Mouse (Mus musculus): ENCODE results near the gene Nat8f4. TPM values are rescaled to one million over a fixed set of nuclear protein-coding genes. Genes with fewer than 3 reads are reported as not detected.
"Not testable (repeated sequence)": the region's sequence is repeated elsewhere in the genome, so short reads cannot be mapped to it uniquely, and the experiment has no call there.

The Nat8f4 gene
- polyA plus RNA-seq, 1 experiment from 2014 or later = 5.6 TPM

- Histone ChIP-seq H3K27me3 (ENCODE audit: low read depth, poor library complexity, severe bottlenecking) (no peaks in the 10 kb centered on the region), H3K4me3 (no peak overlapping the region), H3K27ac (replicated peaks) (no peak overlapping the region), H3K9me3 (replicated peaks) (peaks cover 19% of the 10 kb centered on the region), H3K4me1 (no peaks in the 10 kb centered on the region), H3K36me3 (no peaks in the 10 kb centered on the region)
- 86% methylated on average over 1 of the region's 1 CpGs for WGBS
- DNase-seq (ENCODE audit: low spot score) = no peak
Measured at GRCm38 (mm10) chr6:85884311-85884710, 20.4 kb downstream of the Nat8f4 start.

GRCm38 (mm10) chr6:85883246-85883645 is 21.4 kb downstream of the Nat8f4 start:
- not testable (repeated sequence) for H3K27me3 ChIP-seq (ENCODE audit: low read depth, poor library complexity, severe bottlenecking); H3K4me1 ChIP-seq; H3K27ac ChIP-seq (replicated peaks); H3K4me3 ChIP-seq; H3K36me3 ChIP-seq; DNase-seq (ENCODE audit: low spot score)
- WGBS = 91% methylated on average over 9 of the region's 9 CpGs
- peaks cover 19% of the 10 kb centered on the region for H3K9me3 ChIP-seq (replicated peaks)

GRCm38 (mm10) chr6:85869006-85869405 is 35.7 kb downstream of the Nat8f4 start, which contains the start of gene Nat8f2:
TSS of gene Nat8f2 (minus strand) at chr6:85869158.
- not testable (repeated sequence) for H3K27me3 ChIP-seq (ENCODE audit: low read depth, poor library complexity, severe bottlenecking); H3K36me3 ChIP-seq; H3K4me1 ChIP-seq; H3K4me3 ChIP-seq; DNase-seq (ENCODE audit: low spot score); H3K27ac ChIP-seq (replicated peaks); H3K9me3 ChIP-seq (replicated peaks)
- WGBS = 87% methylated on average over 5 of the region's 5 CpGs

- Histone ChIP-seq H3K27ac (replicated peaks) (no peak overlapping the region), H3K27me3 (ENCODE audit: low read depth, poor library complexity, severe bottlenecking) (no peaks in the 10 kb centered on the region), H3K4me3 (no peak overlapping the region), H3K36me3 (no peaks in the 10 kb centered on the region), H3K4me1 (no peaks in the 10 kb centered on the region), H3K9me3 (replicated peaks) (no peaks in the 10 kb centered on the region)
- WGBS = 77% methylated on average over 8 of the region's 8 CpGs
- no peak for DNase-seq (ENCODE audit: low spot score)
Measured at GRCm38 (mm10) chr6:85867726-85868690, 36.7 kb downstream of the Nat8f4 start.

- H3K4me3 ChIP-seq; H3K9me3 ChIP-seq (replicated peaks); H3K36me3 ChIP-seq; H3K4me1 ChIP-seq; H3K27ac ChIP-seq (replicated peaks); H3K27me3 ChIP-seq (ENCODE audit: low read depth, poor library complexity, severe bottlenecking); DNase-seq (ENCODE audit: low spot score): not testable (repeated sequence)
- WGBS = 90% methylated on average over 1 of the region's 1 CpGs
Measured at GRCm38 (mm10) chr6:85866995-85867394, 37.7 kb downstream of the Nat8f4 start.

- not testable (repeated sequence) for H3K4me3 ChIP-seq; H3K36me3 ChIP-seq; H3K27me3 ChIP-seq (ENCODE audit: low read depth, poor library complexity, severe bottlenecking); H3K9me3 ChIP-seq (replicated peaks); H3K27ac ChIP-seq (replicated peaks); H3K4me1 ChIP-seq; DNase-seq (ENCODE audit: low spot score)
- WGBS = 87% methylated on average over 3 of the region's 3 CpGs
Measured at GRCm38 (mm10) chr6:85866166-85866565, 38.5 kb downstream of the Nat8f4 start.

GRCm38 (mm10) chr6:85864900-85865639 is 39.6 kb downstream of the Nat8f4 start:
- WGBS = 74% methylated on average over 6 of the region's 7 CpGs
- not testable (repeated sequence) for H3K4me3 ChIP-seq

GRCm38 (mm10) chr6:85863840-85864239 is 40.8 kb downstream of the Nat8f4 start:
- DNase-seq (ENCODE audit: low spot score) = no peak
- no peaks in the 10 kb centered on the region for H3K36me3 ChIP-seq
- H3K9me3 ChIP-seq (replicated peaks) = no peaks in the 10 kb centered on the region
- H3K4me1 ChIP-seq = no peaks in the 10 kb centered on the region
- no peak overlapping the region for H3K4me3 ChIP-seq
- 95% methylated on average over 2 of the region's 2 CpGs for WGBS
- H3K27me3 ChIP-seq (ENCODE audit: low read depth, poor library complexity, severe bottlenecking) = no peaks in the 10 kb centered on the region
- no peak overlapping the region for H3K27ac ChIP-seq (replicated peaks)

More at GRCm38 (mm10) chr6:85864900-85865639, 39.6 kb downstream of the Nat8f4 start:
- H3K36me3 ChIP-seq; H3K4me1 ChIP-seq; H3K27ac ChIP-seq (replicated peaks); H3K27me3 ChIP-seq (ENCODE audit: low read depth, poor library complexity, severe bottlenecking); H3K9me3 ChIP-seq (replicated peaks); DNase-seq (ENCODE audit: low spot score): not testable (repeated sequence)

GRCm38 (mm10) chr6:85863136-85863535 is 41.5 kb downstream of the Nat8f4 start:
- DNase-seq (ENCODE audit: low spot score) = no peak
- WGBS = 92% methylated on average over 2 of the region's 2 CpGs

GRCm38 (mm10) chr6:85862565-85862964 is 42.1 kb downstream of the Nat8f4 start:
- Histone ChIP-seq H3K9me3 (replicated peaks) (no peaks in the 10 kb centered on the region), H3K36me3 (no peaks in the 10 kb centered on the region), H3K4me3 (no peak overlapping the region), H3K4me1 (no peaks in the 10 kb centered on the region), H3K27me3 (ENCODE audit: low read depth, poor library complexity, severe bottlenecking) (no peaks in the 10 kb centered on the region), H3K27ac (replicated peaks) (no peak overlapping the region)
- 83% methylated on average over 3 of the region's 3 CpGs for WGBS
- DNase-seq (ENCODE audit: low spot score) = no peak

More at GRCm38 (mm10) chr6:85863136-85863535, 41.5 kb downstream of the Nat8f4 start:
- H3K27me3 ChIP-seq (ENCODE audit: low read depth, poor library complexity, severe bottlenecking) = no peaks in the 10 kb centered on the region
- H3K4me3 ChIP-seq = no peak overlapping the region
- H3K27ac ChIP-seq (replicated peaks) = no peak overlapping the region
- H3K9me3 ChIP-seq (replicated peaks) = no peaks in the 10 kb centered on the region
- no peaks in the 10 kb centered on the region for H3K4me1 ChIP-seq
- H3K36me3 ChIP-seq = no peaks in the 10 kb centered on the region

- H3K9me3 ChIP-seq (replicated peaks) = no peaks in the 10 kb centered on the region
- 86% methylated on average over 3 of the region's 3 CpGs for WGBS
Measured at GRCm38 (mm10) chr6:85861247-85861646, 43.4 kb downstream of the Nat8f4 start.

GRCm38 (mm10) chr6:85856194-85856678 is 48.4 kb downstream of the Nat8f4 start:
- H3K4me3 ChIP-seq = no peak overlapping the region
- no peaks in the 10 kb centered on the region for H3K36me3 ChIP-seq
- H3K9me3 ChIP-seq (replicated peaks) = no peaks in the 10 kb centered on the region
- no peaks in the 10 kb centered on the region for H3K4me1 ChIP-seq
- H3K27me3 ChIP-seq (ENCODE audit: low read depth, poor library complexity, severe bottlenecking) = no peaks in the 10 kb centered on the region
- no peak overlapping the region for H3K27ac ChIP-seq (replicated peaks)
- DNase-seq (ENCODE audit: low spot score) = no peak
- WGBS = 88% methylated on average over 1 of the region's 1 CpGs

More at GRCm38 (mm10) chr6:85861247-85861646, 43.4 kb downstream of the Nat8f4 start:
- Histone ChIP-seq H3K36me3 (no peaks in the 10 kb centered on the region), H3K27me3 (ENCODE audit: low read depth, poor library complexity, severe bottlenecking) (no peaks in the 10 kb centered on the region), H3K4me3 (no peak overlapping the region), H3K27ac (replicated peaks) (no peak overlapping the region), H3K4me1 (no peaks in the 10 kb centered on the region)
- DNase-seq (ENCODE audit: low spot score) = no peak

Data from midbrain, embryonic 10.5 days (tissue).